Mouse (Mus musculus): ENCODE measurements around the gene Slc44a1. TPM values are rescaled to one million over a fixed set of nuclear protein-coding genes. Genes with fewer than 3 reads are reported as not detected.

The Slc44a1 gene
- total RNA-seq (2021), result 10 to 100 TPM; 29.2 to 30.6 TPM
- long read RNA-seq, experiment 1, full-length matches to known transcripts, result 17 of 20 reads
- long read RNA-seq, experiment 1, partial matches to known transcripts, result 1 of 20 reads
- long read RNA-seq, experiment 1, other reads (novel, unspliced or antisense), result 2 of 20 reads
- long read RNA-seq, experiment 2, full-length matches to known transcripts, result 9 of 15 reads
- long read RNA-seq, experiment 2, partial matches to known transcripts, result 0 of 15 reads
- long read RNA-seq, experiment 2, other reads (novel, unspliced or antisense), result 6 of 15 reads

GRCm38 (mm10) chr4:53440010-53440815, at the start of gene Slc44a1:
TSS of gene Slc44a1 (plus strand) at chr4:53440413.
- DNase-seq, result peak; percentile 85 to 95

DNA sequence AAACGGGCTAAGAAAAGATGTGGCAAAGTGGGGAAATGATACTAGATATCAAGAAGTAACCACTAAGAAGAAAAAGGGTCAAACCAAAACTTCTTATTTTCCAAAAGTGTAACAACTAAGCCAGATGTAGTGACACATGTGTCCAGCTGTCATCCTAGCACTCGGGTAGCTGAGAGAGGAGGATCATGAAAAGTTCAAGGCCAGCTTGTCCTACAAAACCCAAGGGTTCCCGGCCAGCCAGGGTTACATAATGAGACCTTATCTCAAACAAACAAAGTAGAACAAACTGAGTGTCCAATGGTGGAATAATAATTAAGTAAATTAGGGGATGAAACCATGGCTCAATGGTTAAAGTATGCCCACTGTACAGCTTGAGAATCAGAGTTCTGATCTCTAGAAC, 45.2 kb upstream of the Slc44a1 start:
- DNase-seq, result peak; percentile 65 to 77

DNA sequence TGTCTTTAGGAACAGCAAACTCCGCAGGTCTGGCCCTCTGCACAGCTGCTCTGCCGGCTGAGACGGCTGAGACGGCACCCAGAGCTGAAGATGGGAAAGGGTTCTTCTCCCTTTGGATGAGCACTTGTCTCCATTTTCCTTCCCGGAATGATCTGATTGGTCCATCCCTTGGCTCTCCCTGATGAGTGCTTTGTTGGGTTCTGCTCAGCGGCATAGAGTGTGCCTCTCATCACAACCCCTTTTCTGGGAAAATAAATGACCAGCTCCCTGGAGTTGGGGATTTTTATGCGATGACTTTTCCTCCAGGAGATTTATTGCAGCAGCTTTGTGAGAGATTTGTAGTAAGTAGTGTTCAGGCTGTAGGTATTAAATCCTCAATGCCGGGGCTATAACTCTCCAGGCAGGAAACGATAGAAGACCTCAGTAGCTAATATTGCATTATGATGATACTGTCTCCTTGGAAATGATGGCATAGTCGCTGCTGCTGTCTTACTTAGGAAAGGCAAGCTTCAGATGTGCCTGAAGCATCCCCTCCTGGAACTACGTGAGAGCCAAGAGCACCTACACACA, 43.5 kb upstream of the Slc44a1 start:
- no peak for DNase-seq

DNA sequence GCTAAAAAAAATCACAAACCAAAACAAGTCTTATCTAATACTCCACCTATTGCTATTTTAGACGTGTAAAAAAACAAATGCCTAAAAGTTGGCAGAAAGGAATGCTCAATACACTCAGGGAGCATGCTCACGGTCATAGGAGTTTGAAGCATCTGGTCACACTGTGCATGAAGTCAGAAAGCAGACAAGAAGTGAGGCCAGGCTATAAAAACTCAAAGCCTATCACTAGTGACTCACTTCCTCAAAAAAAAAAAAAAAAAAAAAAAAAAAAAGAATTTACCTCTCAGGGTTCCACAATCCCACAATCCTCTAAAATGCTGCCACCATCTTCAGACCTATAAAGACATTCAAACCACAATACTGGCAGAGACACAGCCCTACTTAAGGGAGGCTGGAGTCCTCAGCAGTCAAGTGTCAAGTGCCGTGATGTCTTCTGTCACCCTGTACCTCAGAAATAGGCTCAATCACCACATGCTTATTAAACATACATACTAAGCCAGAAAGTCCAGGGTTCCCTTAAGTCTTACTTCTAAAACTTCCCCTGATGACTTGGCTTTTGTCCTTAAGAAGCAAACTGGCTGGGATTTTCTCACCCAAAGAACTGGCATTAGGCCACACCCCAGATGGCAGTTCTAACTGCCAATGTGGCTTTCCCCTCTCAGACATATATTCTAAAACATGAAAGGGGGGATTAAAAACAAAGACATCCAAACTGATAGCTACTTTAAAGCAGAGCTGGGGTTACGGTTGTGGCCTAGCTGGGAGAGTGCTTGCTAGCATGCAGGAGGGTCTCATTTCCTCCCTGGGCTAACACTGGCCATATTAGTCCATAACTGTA, 42.7 kb upstream of the Slc44a1 start:
- DNase-seq, result peak; percentile 29 to 61

DNA sequence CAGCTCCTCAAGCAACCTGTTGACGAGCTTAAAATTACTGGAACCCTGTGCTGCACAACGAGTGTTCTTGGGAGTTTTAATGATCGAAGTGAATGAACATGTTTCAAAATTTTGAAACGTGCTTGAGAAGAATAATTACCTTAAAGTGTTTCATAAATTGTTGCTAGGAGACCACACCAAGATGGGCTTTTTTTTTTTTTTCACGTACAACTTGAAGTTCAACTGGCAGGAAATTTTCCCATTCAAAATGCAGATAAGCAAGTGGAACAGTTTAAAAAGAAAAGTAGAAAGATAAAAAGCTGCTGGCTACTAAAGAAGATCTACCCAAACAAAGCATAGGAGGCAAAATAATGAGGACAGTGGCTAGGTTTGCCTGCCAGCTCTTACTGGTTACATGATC, 41.7 kb upstream of the Slc44a1 start:
- DNase-seq, result no peak

GRCm38 (mm10) chr4:53399428-53399827, 40.8 kb upstream of the Slc44a1 start:
- DNase-seq, result no peak

DNA sequence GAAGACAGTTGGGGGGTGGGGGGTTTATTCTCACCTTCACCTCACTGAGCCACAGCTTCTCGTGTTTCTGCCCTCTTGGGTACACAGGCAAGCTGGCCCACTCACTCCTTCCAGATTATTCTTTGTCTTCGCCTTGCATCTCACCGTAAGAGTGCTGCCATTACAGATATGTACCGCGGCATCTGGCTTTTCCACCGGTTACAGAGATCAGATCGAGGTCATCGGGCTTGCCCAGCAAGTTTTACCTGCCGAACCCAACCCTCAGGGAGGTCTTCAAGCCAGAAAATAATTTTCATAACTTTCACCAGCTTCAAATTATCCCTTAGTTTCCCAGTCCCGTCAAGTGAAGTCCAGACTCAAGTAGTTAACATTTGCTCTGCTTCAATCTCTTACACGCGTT, 36.8 kb upstream of the Slc44a1 start:
- DNase-seq, result no peak

GRCm38 (mm10) chr4:53404431-53404925, 35.7 kb upstream of the Slc44a1 start:
- no peak for DNase-seq

- no peak for DNase-seq
Observed at GRCm38 (mm10) chr4:53406866-53407265, 33.3 kb upstream of the Slc44a1 start.

DNA sequence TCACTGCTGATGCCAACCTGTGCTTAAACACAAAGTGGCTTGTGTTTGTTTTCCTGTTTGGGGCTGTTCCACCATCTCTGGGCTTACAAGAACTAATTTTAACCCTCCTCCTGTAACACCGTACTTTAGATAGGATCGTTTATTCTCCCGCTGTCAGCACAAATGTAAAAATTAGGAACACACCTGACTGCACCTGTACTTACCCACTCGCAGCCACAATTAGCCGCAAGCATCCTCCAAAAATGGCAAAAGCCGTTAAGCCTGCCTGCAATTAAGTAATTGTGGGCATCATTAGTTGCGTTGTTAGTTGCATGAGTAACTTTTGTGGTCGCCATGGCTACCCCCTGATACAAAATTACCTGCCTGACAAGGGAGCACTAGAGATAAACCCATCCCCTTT, 31.4 kb upstream of the Slc44a1 start:
- DNase-seq, result no peak

DNA sequence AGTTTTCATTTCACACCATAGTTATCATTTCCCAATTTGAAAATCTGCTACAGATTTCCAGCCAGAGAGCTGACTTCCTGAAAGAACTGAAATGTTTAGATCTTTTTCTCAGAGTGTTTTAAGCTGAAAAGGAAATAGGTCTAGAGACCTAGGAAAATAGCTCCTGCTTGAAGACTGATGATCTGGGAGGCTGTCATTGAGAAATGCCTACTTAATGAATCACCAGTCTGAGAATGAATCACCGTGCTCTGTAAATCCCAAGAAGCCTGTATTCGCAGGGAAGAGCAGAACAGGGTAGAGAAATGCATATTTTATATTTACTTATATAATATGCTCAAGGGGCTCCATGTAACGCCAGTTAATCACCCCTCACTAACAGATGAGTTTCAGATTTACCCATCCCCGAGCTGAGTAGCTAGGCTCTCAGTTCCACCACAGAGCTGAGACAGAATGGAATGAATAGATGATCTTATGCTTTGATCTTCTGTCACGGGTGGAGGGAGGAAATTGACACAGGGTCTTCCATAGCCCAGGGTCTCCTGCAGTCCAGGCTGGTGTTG, 30.6 kb upstream of the Slc44a1 start:
- DNase-seq, result no peak

- DNase-seq, result no peak
Observed at GRCm38 (mm10) chr4:53410752-53411151, 29.5 kb upstream of the Slc44a1 start.

DNA sequence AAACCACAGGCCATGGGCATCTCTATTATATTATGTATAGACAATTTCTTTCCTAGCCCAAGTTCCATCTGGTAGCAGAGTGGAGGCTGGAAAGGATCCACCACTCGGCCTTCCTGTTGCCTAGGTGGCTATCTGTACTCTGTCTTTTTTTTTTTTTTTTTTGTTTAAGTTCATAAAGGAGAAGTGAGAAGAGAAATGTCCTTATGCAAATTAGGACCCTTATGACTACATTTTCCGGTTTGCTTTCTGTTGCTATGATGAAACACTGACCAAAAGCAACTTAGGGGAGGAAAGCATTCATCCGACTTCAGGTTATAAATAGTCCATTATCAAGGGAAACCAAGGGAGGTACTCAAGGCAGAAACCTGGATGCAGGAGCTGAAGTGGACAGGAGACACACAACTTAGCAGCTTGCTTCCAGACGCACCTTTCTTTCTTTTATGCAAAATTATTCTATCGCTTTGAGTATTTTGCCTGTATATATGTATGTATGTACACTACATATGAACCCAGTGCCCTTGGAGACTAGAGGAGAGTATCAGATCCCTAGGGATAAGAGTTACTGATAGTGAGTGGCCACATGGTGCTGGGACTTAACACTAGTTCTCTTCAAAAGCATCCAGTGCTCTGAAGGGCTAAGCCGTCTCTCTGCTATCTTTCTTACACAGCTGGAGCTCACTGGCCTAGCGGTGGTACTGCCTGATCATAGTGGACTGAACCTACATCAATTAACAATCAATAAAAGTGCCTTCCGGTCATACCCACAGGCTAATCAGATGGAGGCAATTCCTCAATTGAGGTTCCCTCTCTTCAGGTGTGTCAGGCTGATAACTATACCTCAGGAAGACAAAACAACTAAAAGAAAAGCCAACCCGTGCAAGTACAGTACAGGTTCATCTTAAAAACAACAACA, 28.0 kb upstream of the Slc44a1 start:
- no peak for DNase-seq

DNA sequence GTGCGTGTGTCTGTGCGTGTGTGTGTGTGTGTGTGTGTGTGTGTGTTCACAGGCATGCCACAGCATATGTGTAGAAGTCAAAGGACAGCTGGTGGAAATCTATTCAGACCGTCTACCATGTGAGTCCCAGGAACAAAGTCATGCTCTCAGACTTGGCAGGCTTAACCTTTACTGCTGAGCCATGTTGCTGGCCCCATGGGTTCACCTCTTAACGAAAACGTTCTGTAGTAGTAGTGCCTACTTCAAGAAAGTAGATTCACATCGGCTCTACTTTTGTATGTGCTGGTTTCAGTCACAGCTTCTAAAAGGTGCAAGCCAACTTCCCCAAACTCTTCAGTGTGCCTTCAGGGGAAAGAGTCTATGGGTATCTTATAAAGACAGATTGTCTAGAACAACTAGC, 27.2 kb upstream of the Slc44a1 start:
- DNase-seq, result no peak

DNA sequence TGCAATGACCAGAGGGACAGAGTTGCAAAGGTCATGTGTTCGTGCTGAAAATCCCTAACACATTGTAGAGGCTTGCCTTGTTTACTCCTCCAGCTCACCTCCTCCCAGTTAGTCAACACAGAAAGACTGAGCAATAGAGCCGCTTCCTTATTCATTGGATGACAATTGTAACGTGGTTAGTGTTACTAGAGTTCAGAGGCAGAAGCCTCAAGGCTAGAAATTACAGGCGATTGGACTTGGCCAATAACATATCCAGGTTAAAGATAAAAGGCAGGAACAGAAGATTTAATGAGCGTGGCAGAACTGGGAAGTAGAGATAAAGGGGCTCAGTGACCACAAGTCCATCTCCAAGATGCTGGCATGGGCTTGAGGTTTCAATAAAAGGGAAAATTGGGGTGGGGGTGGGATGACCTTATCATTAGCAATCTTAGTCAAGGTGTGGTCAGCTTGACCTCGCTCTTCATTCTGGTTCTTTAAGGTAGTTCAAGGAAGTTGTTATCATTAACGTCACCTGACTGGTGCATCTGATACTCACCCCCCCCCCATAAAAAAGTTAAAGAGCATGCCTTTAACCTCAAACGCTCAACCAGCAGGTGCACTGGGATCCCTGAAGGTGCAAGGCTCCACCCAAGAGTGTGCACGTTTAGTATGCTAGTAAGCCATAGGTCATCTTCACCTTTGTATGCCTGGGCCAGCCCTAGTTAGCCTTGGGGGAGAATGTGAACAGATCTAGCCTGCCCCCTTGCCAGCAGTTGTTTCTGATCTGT, 26.0 kb upstream of the Slc44a1 start:
- no peak for DNase-seq

GRCm38 (mm10) chr4:53415873-53416637, 24.2 kb upstream of the Slc44a1 start:
- DNase-seq, result peak; percentile 71 to 81

- DNase-seq, result peak; percentile 54 to 72
Observed at GRCm38 (mm10) chr4:53416928-53417327, 23.3 kb upstream of the Slc44a1 start.

- no peak for DNase-seq
Observed at GRCm38 (mm10) chr4:53422799-53423198, 17.4 kb upstream of the Slc44a1 start.

DNA sequence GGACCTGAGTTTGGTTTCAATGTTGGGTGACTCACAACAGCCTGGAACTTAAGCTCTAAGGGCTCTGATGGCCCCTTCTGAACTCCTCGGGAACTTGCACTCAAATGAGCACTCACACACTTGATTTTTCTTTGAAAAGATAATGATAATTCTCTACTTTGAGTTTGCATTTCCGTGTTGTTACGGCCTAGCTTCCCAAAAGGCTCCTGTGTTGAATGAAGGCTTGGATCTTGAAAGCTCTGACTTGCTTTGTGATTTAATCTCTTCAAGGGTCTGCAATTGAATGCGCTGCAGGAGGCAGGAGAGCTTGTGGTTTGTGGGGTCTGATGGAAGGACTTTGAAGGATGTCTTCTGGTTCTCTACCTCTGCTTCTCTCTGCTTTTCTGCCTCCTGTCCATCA, 13.1 kb upstream of the Slc44a1 start:
- no peak for DNase-seq

All from heart, adult 18-20 months (tissue).